Mouse (Mus musculus) liver (tissue): ENCODE results near the gene Dync1i1.
"Not testable (repeated sequence)": the region's sequence is repeated elsewhere in the genome, so short reads cannot be mapped to it uniquely, and the experiment has no call there.

Experiments
- DNase-seq: peaks from one replicate; pipeline ENCODE4 v3.0.0-alpha.2; 2020; ENCODE audit warnings: mixed read lengths

The Dync1i1 gene

DNA sequence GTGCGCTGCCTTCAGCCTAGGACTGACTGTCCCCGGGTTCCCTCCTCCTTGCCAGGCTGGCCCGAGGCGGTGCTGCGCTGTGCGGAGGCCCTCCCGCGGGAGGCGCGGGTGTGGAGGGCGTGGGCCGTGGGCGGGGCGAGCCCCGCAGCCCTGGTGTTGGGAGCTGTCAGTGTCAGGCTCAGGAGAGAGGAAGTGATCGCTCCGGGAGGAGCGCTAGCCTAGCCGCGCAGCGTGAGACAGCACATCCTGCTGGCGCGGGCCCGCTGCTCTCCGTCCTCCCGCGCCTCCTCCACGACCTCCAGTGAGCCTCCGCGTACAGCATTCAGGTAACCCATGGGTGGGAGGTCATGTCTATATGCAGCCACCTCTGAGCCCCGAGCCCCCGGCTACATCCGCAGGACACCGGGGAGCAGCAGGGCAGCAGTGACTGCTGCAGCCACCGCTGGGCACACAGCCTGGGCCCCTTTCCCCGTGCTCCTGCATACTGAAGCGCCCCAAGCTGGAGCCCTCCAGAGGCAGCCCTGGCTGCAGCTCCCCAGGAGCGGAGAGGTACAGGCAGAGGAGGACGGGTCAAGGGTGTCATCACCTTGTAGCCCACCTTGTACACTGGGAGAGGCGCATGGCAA lies at the start of gene Dync1i1:
Dync1i1 (plus strand) TSS at position 29 of the 626 bp plus-strand sequence.
- peak; percentile 20 for DNase-seq

DNA sequence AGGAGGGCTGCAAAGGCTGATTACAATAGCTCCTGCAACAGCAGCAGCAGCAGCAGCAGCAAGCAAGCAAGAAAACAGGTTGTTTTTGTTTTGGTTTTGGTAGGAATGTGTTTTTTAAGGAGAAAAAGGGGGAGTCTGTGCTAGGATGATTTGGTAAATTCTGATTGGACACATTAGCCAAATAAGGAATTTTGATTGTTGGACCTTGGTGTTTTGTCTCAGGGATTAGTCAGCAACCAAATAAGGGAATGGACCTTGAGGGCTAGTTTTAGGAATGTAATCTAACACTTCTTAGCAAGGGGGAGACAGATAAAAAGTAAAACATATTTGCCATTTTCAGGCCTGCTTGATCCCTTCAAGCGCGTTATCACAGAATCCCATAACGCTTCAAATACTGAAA lies 45.7 kb upstream of the Dync1i1 start:
- DNase-seq: no peak

DNA sequence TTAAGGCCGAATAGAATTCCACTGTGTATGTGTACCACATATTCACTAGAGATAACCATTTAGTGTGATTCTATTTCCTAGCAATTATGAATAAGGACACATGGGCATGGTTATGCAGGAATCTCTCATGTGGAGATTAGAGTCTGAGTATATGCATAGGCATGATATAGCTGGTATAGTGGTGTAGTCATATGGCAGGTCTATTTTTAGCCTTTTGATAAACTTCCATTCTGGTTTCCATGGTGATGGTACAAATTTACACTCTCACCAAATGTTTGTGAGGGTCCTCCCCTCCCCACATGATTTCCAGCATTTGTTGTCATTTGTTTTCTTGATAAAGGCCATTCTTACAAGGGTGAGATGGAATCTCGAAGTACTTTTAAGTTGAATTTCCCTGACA lies 23.6 kb upstream of the Dync1i1 start:
- DNase-seq: no peak

DNA sequence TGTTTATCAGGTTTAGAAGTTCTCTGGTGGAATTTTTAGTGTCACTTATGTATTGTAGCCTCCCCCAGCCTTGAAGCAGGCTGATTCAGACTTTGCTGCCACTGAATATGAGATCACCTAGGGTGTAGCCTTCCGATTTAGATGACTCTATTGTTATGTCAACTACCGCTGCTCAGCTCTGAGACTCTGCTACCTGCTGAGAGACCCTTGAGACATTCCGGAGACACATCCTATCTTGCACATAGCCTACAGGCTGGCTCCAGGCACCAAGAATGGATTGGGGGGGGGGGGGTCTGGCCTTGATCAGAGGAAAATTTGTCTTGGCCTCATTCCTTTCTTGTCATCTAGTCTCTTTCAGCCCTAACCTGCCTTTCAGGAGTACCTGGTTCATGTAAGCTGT lies 17.5 kb upstream of the Dync1i1 start:
- not testable (repeated sequence) for DNase-seq

DNA sequence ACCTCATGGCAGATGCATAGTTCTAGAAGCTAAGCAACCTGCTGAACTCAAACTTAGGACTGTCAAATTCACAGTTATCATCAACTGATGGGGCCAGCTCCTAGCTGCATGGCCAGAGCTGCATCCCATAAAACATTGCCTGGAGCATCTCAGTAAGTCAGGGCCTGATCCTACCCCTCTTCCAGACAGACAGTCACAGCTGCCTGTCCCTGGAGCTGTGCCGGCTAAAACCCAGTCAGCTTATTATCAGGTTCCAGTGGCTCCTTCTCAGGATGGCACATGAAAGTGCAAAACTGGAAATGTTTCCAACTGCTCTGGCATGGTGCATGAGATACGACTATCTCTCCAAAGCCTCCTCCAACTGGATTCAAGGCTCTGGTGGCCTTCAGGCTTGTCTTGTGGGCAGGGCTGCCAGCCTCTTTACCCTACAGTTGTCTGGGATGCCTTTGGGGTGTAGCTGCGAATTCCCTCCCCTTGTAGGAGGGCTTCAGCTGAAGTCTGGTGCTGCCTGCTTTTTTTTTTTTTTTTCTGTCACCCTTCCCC lies 15.3 kb upstream of the Dync1i1 start:
- no peak for DNase-seq

DNA sequence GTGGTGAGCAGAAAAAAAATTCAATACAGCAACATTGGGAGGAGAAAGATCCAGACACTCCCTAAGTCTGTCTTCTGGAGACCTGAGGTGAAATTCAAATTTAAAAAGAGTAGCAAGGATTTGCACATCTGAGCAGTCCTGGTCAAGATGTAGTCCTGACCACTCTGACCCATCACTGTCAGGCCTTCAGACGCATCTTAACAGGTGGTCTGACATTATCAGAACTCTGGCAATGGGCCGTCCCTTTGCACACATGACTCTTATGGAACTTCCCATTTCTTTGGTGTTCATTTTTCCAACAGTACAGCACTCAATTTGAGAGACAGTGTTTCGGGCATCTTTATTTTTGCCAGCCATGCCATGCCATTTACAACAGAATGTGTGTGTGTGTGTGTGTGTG lies 12.8 kb upstream of the Dync1i1 start:
- DNase-seq: no peak

DNA sequence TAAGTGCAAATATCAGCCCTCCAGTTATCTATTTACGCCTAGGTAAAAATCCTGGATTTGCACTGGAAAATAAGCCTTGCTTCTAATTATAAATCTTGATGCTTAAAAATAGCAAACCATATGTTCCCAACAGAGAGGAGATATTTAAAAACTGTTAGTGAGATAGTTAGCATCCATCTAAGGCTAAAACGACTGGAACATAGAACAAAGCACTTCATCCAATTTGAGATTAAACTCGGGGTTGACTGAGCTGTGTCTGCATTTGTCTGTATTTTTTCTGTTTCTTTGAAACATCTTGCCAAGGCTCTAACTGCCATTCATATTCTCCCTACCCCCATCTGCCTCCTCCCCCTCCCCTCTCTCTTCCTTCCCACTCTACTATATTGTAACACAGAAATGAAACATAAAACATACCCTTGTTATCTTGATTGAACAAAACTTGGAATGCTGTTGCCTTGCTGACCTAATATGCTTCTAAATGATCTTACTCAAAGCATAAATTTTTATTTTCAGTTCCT lies 10.3 kb upstream of the Dync1i1 start:
- DNase-seq: no peak

DNA sequence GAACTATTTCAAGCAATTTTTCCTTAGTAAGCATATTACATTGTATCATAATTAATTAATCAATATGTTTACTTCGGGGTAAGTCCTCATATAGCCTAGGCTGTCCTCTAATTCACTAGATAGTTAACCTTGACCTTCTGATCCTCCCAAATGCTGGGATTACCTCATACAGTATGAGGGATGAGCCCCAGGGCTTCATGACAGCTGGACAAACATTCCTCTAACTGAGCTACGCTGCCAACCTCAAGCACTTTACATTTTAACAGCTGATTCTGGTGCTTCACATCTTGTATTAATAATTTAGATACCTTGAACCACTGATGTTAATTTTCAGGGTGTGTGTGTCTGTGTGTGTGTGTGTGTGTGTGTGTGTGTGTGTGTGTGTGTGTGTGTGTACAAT lies 6.5 kb upstream of the Dync1i1 start:
- no peak for DNase-seq

DNA sequence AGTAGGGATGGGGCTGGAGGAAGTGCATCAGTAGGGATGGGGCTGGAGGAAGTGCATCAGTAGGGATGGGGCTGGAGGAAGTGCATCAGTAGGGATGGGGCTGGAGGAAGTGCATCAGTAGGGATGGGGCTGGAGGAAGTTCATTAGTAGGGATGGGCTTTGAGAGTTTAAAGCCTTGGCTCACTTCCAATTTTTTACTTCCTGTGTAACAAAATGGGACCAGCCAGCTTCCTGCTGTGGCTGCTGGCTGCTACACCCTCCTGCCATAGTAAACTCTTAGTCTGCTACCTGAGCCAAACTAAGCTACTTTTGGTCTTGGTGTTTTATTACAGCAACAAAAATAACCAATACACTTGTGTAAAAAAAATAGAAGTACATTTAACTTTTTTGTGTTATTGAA lies 4.7 kb upstream of the Dync1i1 start:
- not testable (repeated sequence) for DNase-seq

DNA sequence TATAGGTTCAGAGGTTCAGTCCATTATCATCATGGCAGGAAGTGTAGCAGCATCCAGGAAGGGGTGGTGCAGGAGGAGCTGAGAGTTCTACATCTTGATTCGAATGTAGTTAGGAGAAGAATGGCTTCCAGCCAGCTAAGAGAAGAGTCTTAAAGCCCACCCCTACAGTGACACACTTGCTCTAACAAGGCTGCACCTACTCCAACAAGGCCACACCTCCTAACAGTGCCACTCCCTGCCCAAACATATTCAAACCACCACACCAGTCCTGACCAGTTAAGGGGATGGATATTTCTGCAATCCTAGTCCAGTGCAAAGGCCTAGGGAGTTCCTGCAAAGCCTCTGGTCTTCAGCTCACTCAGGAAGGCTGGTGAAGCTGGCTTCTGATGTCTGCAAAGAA lies 1.5 kb upstream of the Dync1i1 start:
- DNase-seq: no peak

DNA sequence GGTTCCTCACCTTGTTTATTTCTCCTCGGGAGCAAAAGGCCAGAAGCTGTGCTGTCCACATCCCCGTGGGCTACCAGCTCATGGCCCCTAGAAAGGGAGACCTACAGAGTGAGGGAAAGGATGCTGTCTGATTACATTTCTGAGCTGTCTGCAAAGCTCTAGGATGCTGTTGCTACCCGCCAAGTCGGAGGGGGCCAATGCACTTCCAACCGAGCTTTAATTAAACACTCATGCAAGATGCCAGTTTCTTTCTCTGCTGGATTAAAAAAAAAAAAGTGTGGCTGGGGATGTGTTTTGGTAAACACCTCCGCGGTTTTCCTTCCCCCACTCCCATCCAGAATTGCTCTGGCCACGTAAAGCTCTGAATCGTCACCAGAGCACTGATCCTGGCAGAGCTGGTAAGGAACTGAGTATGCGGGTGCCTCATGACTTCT lies 815 bp downstream of the Dync1i1 start:
- DNase-seq: no peak

DNA sequence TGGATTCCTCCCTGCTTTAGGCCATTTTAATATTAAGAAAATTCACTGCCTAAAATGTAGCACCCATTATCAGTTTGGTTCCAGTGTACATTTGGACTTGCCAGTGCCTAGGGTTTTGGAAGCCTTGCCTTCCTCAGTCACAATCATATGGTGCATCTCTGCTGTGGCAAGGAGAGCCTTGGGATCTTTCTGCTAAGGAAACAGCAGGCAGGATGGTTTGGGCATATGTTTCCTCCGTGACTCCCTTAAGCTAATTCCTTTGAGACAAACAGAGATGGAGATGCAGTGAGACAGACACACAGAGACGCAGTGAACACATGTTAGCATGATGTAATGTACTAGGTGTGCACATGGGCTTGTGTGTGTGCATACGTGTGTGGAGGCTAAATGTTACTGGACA lies 7.8 kb downstream of the Dync1i1 start:
- no peak for DNase-seq

DNA sequence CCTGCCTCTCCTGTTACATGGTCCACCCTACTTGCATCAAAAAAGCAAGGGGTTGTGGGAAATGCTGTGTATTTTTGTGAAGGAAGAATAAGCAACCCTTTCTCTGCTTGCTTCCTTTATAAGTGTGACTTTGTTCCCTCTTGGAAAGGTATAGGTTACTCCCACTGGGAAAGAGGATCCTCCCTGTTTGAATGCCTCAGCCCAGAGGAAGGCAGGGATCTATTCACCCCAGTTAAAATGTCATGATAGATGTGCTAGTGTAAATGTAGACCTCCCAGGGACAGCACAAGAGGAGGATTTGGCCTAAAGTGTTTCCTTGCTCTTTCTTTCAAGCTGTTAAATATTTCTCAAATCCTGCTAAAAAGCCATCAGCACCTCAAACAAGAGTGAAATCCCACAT lies 9.0 kb downstream of the Dync1i1 start:
- no peak for DNase-seq

DNA sequence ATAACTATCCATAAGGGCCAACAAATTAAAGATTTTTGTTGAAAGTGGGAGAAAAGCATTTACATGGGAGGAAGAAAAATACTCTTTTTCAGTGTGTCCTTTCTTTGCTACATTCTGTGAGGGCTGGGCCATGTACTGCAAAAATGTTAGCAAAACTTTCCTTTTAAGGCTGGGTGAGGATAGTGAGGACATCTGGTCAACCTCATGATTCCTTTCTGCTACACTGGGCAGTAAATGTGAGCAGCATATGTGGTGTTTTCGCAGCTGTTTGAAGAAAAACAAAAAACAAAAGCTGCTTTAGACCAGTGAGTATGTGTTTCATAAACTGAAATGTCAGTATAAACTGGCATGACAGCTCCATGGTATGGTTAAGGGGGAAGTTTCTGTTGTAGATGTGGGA lies 9.4 kb downstream of the Dync1i1 start:
- DNase-seq: no peak

DNA sequence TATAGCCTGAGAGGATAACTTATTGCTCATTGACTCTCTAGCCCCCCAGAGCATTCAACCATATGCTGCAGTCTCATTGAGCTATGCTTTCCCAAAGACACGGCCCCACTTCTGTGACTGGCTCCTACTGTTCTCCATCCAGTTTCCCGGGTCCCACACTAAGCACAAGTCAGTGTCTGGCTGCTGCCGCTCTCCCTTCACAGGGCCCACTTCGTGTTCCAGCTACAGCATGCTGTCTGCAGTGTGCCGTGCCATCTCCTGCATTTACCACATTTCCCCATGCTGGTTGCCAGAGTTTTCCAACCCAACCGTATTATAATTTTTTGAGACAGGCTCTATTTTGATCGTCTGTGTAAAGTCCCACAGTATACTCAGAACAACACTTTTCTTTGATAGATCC lies 14.3 kb downstream of the Dync1i1 start:
- DNase-seq: no peak

DNA sequence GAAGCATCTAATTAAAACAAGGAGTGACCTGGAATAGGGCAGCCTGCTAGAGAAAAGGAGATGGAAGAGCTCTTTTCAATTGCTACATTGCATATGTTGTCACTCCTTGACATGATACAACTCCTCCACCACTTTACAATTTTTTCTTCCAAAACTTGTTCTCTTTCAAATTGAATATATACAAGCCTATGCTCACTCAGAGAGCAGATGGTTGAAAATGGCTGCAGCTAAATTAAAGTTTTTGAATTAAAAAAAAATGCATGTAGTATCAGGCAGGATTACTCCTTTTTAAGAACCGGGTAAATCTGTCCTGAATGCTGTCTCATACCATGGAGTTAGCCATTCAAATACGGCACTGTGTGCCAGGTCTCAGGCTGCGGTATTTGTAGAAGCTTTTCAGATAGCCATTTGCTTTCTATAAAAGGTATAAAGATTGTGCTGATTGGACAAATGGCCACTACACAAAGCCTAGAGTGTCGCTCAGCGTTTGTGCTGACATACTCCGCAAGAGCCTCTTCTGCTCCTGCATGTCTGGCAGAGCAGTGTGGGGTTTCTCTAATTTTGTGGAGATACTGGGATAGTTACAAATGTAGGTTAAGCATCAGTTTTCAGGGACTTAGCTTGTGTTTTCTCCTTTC lies 16.1 kb downstream of the Dync1i1 start:
- no peak for DNase-seq

DNA sequence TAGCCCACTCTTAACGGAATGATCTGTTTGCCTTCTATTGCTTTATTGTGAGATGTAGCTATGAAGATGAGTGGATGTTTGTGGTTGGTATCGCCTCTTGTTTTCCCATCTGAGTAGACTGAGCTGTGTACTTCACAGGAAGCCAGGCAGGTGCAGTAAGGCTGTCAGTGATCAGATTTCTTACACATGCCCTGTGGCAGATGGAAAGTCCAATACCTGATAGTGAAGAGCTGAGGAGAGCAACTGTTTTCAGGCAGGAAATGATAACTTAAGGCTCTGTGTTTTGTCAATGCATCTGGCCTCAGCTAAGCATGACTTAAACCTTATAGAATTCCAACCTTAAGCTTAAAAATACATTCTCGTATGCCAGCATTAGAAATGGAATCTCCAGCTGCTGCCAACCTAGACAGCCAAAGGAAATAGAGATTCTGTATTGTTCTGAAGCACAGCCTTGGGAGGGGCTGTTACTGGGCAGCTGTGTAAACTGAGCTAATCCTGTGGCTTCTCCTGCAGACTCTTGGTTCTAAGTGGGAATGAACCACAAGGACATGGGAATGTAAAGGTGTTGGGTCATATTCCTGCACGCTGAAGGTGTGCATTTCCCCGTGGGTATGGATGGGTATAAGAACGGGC lies 24.8 kb downstream of the Dync1i1 start:
- no peak for DNase-seq

DNA sequence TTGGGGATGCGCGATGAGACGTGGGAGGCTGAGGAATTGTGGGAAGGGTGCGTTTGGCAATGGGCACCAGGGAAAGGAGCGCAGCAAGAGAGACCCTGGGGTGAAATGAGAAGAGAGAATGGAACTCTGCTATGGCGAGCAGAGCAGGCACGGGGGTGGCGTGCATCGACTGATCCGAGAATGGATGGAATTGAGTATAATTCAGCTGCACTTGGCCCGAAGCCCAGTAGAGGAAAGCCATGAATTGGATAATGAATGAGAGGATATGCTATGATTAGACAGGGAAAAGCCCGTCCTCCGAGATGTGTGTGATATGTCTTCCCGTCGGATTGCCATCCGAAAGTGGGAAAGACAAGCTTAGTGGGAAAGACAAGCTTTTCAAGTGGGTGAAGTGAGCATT lies 26.7 kb downstream of the Dync1i1 start:
- peak; percentile 10 for DNase-seq

DNA sequence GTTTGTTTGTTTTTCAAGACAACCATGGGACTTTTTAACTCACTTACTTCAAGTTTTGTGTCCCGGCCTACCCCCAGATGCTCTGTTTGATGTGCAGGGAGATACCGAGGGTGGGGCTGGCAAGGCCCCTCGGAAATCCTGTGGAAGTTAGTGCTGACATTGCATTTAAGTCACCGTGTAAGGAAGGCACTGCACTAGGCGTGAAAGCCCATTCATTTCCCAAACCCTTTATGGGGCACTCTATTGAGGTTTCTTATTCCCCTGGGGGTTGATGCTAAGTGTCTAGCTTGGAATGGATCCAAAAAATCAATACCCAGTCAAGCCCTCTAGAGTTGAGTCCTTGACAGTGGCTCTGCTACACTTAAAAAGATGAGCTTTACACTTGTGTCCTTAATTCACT lies 27.2 kb downstream of the Dync1i1 start:
- no peak for DNase-seq

DNA sequence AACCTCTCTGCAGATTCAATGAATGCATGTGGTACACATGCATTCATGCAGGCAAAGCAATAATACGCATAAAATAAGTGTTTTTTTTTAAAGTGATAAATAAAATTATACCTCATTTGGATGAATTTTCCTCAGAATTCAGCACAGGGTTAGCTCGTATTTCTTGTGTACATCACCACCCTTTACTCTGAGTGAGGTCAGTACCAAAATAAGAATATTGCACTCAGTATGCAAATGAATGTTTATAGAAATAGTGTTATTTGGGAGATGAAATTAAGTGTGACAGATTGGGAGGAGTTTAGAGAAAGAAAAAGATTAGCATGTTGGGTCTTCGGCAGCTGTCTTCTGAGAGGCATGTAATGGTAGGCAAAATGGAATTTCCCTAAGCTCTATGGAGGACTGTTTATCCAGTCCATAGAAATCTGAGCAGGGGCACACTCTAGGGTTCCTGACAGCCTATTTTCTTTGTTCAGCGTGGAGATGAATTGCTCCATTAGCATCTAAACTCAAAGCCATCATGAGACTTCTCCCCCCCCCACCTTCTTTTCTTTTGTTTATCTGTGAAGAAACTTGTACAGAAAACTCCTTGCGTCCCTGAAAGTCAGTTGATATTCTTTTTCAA lies 31.2 kb downstream of the Dync1i1 start:
- no peak for DNase-seq

DNA sequence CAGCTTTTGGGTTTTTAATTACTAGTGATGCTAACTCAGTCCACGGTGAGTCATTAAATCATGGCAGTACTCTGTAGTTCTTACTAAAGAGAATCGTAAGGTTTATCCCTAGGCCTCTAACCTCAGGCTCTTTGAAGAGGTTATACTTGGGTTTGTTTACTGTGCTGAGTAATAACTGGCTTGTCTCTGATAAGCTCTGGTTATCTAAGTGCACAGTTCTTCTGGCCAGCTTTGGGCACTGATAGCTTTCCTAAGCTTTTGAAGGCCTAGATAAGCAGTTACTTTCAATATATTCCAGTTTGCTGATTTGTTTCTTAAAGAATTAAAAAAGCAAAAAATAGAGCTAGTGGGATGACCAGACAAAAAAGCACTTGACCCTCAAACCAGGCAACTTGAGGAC lies 37.5 kb downstream of the Dync1i1 start:
- DNase-seq: no peak

DNA sequence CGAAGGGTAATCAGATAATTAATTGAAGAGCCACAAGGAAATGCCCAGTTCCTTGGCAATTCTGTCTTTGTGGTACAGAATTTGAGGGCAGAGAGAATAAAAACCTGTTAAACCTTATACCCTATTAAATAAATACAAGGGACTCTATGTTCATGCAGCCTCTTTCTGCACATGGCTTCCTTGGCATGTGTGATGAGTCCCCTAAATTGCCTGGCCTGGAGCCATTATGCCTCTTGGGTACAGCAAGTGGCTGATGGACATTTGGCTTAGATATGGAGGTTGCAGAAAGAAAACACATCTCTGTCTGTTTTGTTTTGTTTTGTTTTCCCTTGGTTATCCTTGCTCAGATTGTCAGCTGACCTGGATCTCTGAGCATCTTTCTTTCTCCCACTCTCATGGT lies 43.1 kb downstream of the Dync1i1 start:
- no peak for DNase-seq

DNA sequence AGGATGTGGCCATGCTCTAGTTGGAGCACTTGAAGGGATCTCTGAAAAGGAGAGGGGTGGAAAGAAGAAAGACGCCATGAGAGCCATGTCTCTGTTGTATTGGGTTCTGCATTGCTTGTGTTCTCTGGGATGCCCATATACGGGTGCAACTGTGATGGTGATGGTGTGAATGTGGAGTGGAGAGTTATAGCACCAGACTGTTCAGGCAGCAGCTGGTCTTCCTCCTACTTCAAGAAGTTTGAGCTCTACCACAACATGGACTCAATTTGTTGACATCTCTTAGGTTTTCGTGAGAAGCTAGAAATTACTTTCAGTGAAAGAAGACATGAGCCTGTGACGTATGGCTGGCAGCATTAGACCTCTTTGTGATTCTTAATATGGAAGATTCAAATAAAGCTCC lies 44.8 kb downstream of the Dync1i1 start:
- DNase-seq: no peak

DNA sequence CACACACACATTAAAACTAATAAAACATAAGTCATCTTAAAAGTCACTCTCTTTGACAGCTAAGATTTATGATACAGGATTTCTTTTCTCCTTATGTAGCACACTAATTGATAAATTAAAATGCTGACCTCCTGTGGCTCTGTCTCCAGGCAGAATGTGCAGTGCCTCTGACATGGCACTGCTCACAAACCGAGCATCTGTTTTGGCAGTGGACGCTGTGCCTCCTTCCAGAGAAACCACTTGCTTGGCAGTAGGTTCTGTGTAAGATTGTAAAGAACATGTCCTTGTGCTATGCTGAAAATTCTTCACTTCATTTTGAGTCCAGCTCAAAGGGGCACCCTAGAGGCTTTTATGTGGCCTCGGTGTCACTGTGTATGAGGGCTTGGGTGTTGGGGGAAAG lies 50.0 kb downstream of the Dync1i1 start:
- no peak for DNase-seq
